Mouse (Mus musculus): ENCODE measurements at regions not wholly inside any gene's neighbourhood (a gene's known extent, or its start where the extent isn't known, plus 50 kb on each side); places are given as distances from the start of the nearest gene placed in this dataset.
A peak's percentile ranks its signal among the peaks of the same experiment; 100 is the strongest.

DNA sequence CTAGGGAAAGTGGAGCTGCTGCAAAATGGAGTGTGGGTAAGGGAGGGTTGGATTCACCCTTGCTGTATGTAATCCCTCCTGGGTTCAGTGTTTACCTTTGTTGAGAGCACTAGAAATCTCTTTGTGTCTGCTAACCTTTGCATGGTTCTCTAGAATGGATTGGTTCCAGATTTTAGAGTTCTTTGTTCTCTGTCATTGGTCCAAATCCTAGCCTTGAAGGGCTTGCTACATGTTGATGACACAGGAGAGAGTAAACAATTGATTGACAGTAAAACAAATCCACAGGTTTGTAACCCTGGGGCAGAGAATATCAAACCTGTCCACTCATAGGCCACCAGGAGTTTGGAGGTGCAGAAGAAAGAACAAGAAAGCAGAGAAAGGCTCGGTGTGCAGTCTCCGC is 156.6 kb upstream of the Pik3r1 start:
- Histone ChIP-seq H3K36me3 (ENCODE audit: insufficient read depth, low read length) (no peaks in the 10 kb centered on the region), H3K4me3 (ENCODE audit: low read length) (no peak overlapping the region), H3K9me3 (ENCODE audit: low read length) (no peaks in the 10 kb centered on the region), H3K9ac (replicated peaks; ENCODE audit: low read length) (no peak overlapping the region), H3K27ac (no peak overlapping the region), H3K27me3 (ENCODE audit: insufficient read depth, low read length) (no peaks in the 10 kb centered on the region), H3K4me2 (ENCODE audit: low read depth, low read length) (no peak overlapping the region), H3K4me1 (ENCODE audit: insufficient read depth, low read length) (no peaks in the 10 kb centered on the region)
- TF ChIP-seq CTCF (IDR thresholded peaks at IDR 0.05; ENCODE audit: low read depth): no peak
- 78% methylated on average over 2 of the region's 2 CpGs for WGBS
- ATAC-seq (no peak), DNase-seq (ENCODE audit: low spot score) (no peak)

DNA sequence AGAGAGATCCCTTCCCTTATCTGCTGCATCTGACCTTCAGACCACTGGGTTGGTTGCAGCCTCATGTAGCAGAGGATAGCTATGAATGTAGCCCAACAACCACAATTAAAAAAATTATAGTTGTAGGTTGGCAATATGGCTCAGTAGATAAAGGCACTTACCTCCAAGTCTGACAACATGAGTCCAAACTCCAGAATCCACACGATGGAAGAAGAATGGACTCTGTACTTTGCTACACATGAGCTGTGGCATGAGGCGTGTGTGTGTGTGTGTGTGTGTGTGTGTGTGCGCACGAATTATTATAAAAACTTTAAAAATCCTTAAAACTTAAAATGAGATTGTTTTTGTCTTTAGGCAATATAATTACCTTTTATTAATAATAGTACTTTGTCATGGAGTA is 163.2 kb upstream of the Pik3r1 start:
- DNase-seq (ENCODE audit: low spot score): no peak
- no peaks in the 10 kb centered on the region for H3K9me3 ChIP-seq (ENCODE audit: low read length)
- no peak overlapping the region for H3K4me3 ChIP-seq (ENCODE audit: low read length)
- H3K27me3 ChIP-seq (ENCODE audit: insufficient read depth, low read length): no peaks in the 10 kb centered on the region
- ATAC-seq: no peak
- 90% methylated on average over 4 of the region's 4 CpGs for WGBS
- no peaks in the 10 kb centered on the region for H3K36me3 ChIP-seq (ENCODE audit: insufficient read depth, low read length)
- H3K4me1 ChIP-seq (ENCODE audit: insufficient read depth, low read length): no peaks in the 10 kb centered on the region
- H3K27ac ChIP-seq: no peak overlapping the region
- no peak overlapping the region for H3K9ac ChIP-seq (replicated peaks; ENCODE audit: low read length)
- no peak overlapping the region for H3K4me2 ChIP-seq (ENCODE audit: low read depth, low read length)
- TF ChIP-seq CTCF (IDR thresholded peaks at IDR 0.05; ENCODE audit: low read depth): no peak

DNA sequence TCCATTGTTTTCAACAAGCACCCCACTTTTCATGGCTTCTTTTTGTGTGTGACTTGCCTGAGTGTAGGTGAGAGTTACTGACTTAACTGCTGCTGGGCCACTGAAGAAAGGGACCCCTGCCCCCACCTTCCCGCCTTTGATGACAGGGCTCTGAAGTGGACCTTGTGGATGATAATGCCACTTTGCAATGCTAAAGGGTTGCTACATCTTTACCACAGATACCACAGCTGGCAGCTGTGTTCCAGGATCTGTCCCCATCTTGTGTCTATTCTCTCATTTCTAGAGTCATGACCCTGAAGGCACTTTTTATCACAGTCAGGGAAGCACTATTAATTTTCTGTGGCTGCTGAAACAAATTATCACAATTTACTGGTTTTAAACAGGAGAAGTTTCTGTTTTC is 163.9 kb upstream of the Pik3r1 start:
- H3K4me2 ChIP-seq (ENCODE audit: low read depth, low read length): no peak overlapping the region
- H3K9me3 ChIP-seq (ENCODE audit: low read length): no peaks in the 10 kb centered on the region
- 83% methylated on average over 1 of the region's 1 CpGs for WGBS
- H3K4me1 ChIP-seq (ENCODE audit: insufficient read depth, low read length): no peaks in the 10 kb centered on the region
- no peak overlapping the region for H3K4me3 ChIP-seq (ENCODE audit: low read length)
- no peak for DNase-seq (ENCODE audit: low spot score)
- no peaks in the 10 kb centered on the region for H3K36me3 ChIP-seq (ENCODE audit: insufficient read depth, low read length)
- no peak for ATAC-seq
- no peak overlapping the region for H3K27ac ChIP-seq
- no peaks in the 10 kb centered on the region for H3K27me3 ChIP-seq (ENCODE audit: insufficient read depth, low read length)
- no peak for TF ChIP-seq CTCF (IDR thresholded peaks at IDR 0.05; ENCODE audit: low read depth)
- no peak overlapping the region for H3K9ac ChIP-seq (replicated peaks; ENCODE audit: low read length)

DNA sequence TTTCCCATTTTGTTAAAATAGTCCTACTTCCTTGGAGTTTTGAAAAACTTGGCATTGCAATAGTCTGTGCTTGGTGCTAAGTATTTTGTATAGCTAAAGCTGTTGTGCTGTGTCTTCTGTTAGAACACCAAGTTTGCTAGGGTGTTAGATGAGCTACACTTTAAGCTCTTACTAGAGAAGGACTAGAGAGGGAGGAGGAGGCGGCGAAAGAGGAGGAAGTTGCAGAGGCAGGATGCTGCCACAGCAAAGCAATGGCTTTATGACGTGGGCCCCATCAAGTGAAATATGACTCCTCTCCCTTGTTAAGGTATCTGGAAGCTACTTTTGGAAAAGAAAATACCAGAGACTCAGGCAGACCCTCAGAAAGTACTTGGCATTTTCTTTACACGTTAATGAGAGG is 167.8 kb upstream of the Pik3r1 start:
- Histone ChIP-seq H3K27me3 (ENCODE audit: insufficient read depth, low read length) (no peaks in the 10 kb centered on the region), H3K9me3 (ENCODE audit: low read length) (no peaks in the 10 kb centered on the region), H3K4me2 (ENCODE audit: low read depth, low read length) (no peak overlapping the region), H3K9ac (replicated peaks; ENCODE audit: low read length) (no peak overlapping the region), H3K36me3 (ENCODE audit: insufficient read depth, low read length) (no peaks in the 10 kb centered on the region), H3K4me3 (ENCODE audit: low read length) (no peak overlapping the region), H3K27ac (no peak overlapping the region), H3K4me1 (ENCODE audit: insufficient read depth, low read length) (no peaks in the 10 kb centered on the region)
- ATAC-seq (no peak), DNase-seq (ENCODE audit: low spot score) (no peak)
- WGBS: 76% methylated on average over 4 of the region's 4 CpGs
- no peak for TF ChIP-seq CTCF (IDR thresholded peaks at IDR 0.05; ENCODE audit: low read depth)

DNA sequence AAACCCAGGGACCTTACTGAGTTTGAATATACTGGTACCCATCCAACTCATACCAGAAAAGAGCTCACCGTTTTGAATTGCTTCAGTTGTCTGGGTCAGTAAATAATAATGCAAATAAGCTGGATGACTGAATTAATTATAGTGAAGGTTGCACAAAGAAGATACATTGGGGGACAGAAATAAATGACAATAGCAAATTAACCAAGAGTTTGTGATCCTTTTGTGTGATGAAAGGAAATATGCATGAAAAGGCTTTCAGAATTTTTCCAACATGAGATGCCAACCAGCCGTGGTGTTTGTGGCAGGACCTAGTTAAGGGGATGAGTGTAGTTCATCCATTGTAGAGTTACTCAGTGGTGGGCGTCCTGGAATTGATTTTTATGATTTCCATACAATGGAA is 186.5 kb upstream of the Pik3r1 start:
- no peaks in the 10 kb centered on the region for H3K36me3 ChIP-seq (ENCODE audit: insufficient read depth, low read length)
- H3K9me3 ChIP-seq (ENCODE audit: low read length): no peaks in the 10 kb centered on the region
- H3K4me3 ChIP-seq (ENCODE audit: low read length): no peak overlapping the region
- TF ChIP-seq CTCF (IDR thresholded peaks at IDR 0.05; ENCODE audit: low read depth): no peak
- no peak overlapping the region for H3K9ac ChIP-seq (replicated peaks; ENCODE audit: low read length)
- no peak overlapping the region for H3K27ac ChIP-seq
- no peak overlapping the region for H3K4me2 ChIP-seq (ENCODE audit: low read depth, low read length)
- 45% methylated on average over 3 of the region's 3 CpGs for WGBS
- H3K27me3 ChIP-seq (ENCODE audit: insufficient read depth, low read length): no peaks in the 10 kb centered on the region
- DNase-seq (ENCODE audit: low spot score) (no peak), ATAC-seq (no peak)
- H3K4me1 ChIP-seq (ENCODE audit: insufficient read depth, low read length): 0 out of 2 replicates have a peak, but pooled peaks cover 9% of the 10 kb centered on the region

DNA sequence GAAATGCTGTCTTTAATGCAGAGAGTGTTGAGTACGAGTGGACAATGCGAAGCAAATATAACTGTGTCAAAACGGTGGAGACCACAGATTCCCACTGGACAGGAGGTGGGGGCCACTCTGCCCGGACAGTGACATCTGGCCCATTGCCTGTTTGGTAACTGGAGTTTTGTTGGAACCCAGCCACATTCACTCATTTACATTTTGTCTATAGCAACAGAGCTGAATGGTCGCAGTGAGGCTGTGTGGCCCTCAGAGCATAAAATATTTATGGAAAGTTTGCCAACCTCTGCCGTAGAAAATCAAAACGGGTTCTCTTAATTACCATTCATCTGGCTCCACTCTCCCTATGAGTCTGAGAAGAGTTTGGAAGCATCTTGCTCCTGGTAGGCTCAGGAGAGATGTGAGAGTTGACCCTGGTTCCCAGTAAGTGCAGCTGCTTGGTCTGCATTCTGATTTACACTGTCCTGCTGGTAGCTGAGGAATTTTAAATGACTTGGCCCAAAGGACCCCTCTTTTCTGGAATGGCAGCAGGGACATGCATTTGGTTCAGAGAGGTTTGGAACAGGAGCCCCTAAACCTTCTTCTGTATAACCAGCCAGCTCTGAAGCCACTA is 187.9 kb upstream of the Pik3r1 start:
- Histone ChIP-seq H3K4me1 (ENCODE audit: insufficient read depth, low read length) (0 out of 2 replicates have a peak, but pooled peaks cover 9% of the 10 kb centered on the region), H3K9ac (replicated peaks; ENCODE audit: low read length) (no peak overlapping the region), H3K36me3 (ENCODE audit: insufficient read depth, low read length) (no peaks in the 10 kb centered on the region), H3K27ac (0 out of 2 replicates have a peak overlapping the region, but pooled peaks have one; percentile 26), H3K4me3 (ENCODE audit: low read length) (no peak overlapping the region), H3K27me3 (ENCODE audit: insufficient read depth, low read length) (no peaks in the 10 kb centered on the region), H3K9me3 (ENCODE audit: low read length) (no peaks in the 10 kb centered on the region), H3K4me2 (ENCODE audit: low read depth, low read length) (no peak overlapping the region)
- DNase-seq (ENCODE audit: low spot score) (peak; percentile 79), ATAC-seq (peak; percentile 87)
- 23% methylated on average over 7 of the region's 7 CpGs for WGBS
- TF ChIP-seq CTCF (IDR thresholded peaks at IDR 0.05; ENCODE audit: low read depth): no peak

DNA sequence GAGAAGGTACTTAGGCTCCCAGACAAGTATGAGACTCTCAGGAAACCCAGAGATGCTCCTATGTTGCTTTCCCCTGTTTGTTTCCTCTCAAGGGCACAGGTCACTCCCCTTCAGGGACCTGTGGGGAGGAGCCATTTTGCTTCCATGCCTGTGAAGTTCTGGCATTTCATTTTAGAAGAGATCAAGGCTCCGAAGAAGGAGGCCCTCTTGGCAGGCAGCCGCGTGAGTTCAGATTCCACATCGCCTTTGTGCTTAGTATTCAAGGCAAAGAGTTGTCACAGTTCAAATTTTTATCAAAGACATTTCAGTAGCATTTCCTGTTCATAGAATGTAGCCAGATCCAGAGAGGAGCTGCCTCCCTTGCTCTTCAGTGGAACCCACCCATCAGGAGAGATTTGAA is 189.8 kb upstream of the Pik3r1 start:
- H3K27me3 ChIP-seq (ENCODE audit: insufficient read depth, low read length): no peaks in the 10 kb centered on the region
- no peak for ATAC-seq
- H3K4me3 ChIP-seq (ENCODE audit: low read length): no peak overlapping the region
- H3K27ac ChIP-seq: no peak overlapping the region
- no peak for TF ChIP-seq CTCF (IDR thresholded peaks at IDR 0.05; ENCODE audit: low read depth)
- H3K9me3 ChIP-seq (ENCODE audit: low read length): no peaks in the 10 kb centered on the region
- H3K9ac ChIP-seq (replicated peaks; ENCODE audit: low read length): no peak overlapping the region
- 0 out of 2 replicates have a peak, but pooled peaks cover 9% of the 10 kb centered on the region for H3K4me1 ChIP-seq (ENCODE audit: insufficient read depth, low read length)
- H3K36me3 ChIP-seq (ENCODE audit: insufficient read depth, low read length): no peaks in the 10 kb centered on the region
- no peak for DNase-seq (ENCODE audit: low spot score)
- no peak overlapping the region for H3K4me2 ChIP-seq (ENCODE audit: low read depth, low read length)
- 53% methylated on average over 4 of the region's 4 CpGs for WGBS
